Mouse (Mus musculus): ENCODE data around the gene Car3.

DNA sequence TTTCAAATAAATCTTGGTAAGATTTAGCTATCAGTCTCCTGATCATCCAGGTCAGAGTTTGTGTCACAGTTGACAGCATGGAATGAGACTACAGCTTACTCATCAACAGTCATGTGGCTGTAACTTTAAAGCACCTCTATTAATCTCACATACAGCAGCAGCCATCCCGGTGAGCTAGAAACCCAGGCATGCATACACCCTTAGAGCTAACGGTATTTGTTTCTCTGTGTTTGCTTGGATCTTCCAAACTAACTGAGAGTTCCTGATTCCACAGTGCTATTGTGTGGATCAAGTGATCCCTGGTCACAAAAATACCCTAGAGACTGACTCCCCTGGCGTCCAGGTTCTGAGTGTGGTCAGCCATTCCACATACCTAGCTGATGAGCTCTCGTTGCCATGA is 1.5 kb upstream of the Car3 start:
- no peak for TF ChIP-seq CTCF (conservative IDR thresholded peaks at IDR 0.05; ENCODE audit: low read length)
- no peak for TF ChIP-seq NANOG (IDR thresholded peaks at IDR 0.05; ENCODE audit: borderline replicate concordance, low read length)
